Mouse (Mus musculus): ENCODE measurements around the gene B3gat3. TPM values are rescaled to one million over a fixed set of nuclear protein-coding genes. Genes with fewer than 3 reads are reported as not detected.

Gene B3gat3
- total RNA-seq, 2 experiments from 2014 or later, result 23.4 to 27.6 TPM

Small RNA genes lying within 50 kb of the gene (microRNA-seq; reads per million reads assigned to microRNA genes)
- 0 to 0.25 reads per million in 2 experiments for gene Mir5136

Other genes starting within 250 kb of the B3gat3 start
- gene Slc3a2, start 197.0 kb upstream of the B3gat3 start, total RNA-seq (2021), result 10 to 100 TPM; 29.4 to 36.7 TPM
- gene Wdr74, start 184.5 kb upstream of the B3gat3 start, total RNA-seq (2021), result 10 to 100 TPM; 26.5 to 27.4 TPM
- under 1 TPM in 1 of 2 experiments, not detected in 1; 0.65 TPM for gene 1700092M07Rik, start 179.7 kb upstream of the B3gat3 start, total RNA-seq (2021)
- gene Stx5a, start 179.0 kb upstream of the B3gat3 start, total RNA-seq (2021), result 10 to 100 TPM; 35.6 to 46.3 TPM
- gene Nxf1, start 163.3 kb upstream of the B3gat3 start, total RNA-seq (2021), result 10 to 100 TPM; 40.8 to 61.8 TPM
- gene Tmem223, start 149.4 kb upstream of the B3gat3 start, total RNA-seq (2021), result 10 to 100 TPM; 81.9 to 82.5 TPM
- 10 to 100 TPM; 13.6 to 14.1 TPM for gene Tmem179b, start 145.9 kb upstream of the B3gat3 start, total RNA-seq (2021)
- 10 to 100 TPM in 1 of 2 experiments, 1 to 10 TPM in 1; 8.5 to 12.0 TPM for gene Taf6l, start 134.0 kb upstream of the B3gat3 start, total RNA-seq (2021)
- 10 to 100 TPM; 40.9 to 45.1 TPM for gene Polr2g, start 121.8 kb upstream of the B3gat3 start, total RNA-seq (2021)
- gene Zbtb3, start 117.8 kb upstream of the B3gat3 start, total RNA-seq (2021), result 1 to 10 TPM; 1.0 to 1.4 TPM
- 10 to 100 TPM; 11.8 to 15.7 TPM for gene Ttc9c, start 101.0 kb upstream of the B3gat3 start, total RNA-seq (2021)
- gene Hnrnpul2, start 100.4 kb upstream of the B3gat3 start, total RNA-seq (2021), result 10 to 100 TPM; 42.2 to 47.8 TPM
- gene AC129217.1, start 90.6 kb upstream of the B3gat3 start, total RNA-seq (2021), result not detected
- 10 to 100 TPM; 16.8 to 19.5 TPM for gene Bscl2, start 82.9 kb upstream of the B3gat3 start, total RNA-seq (2021)
- gene Gng3, start 81.2 kb upstream of the B3gat3 start, total RNA-seq (2021), result under 1 TPM; 0.66 to 0.77 TPM
- gene Lrrn4cl, start 69.6 kb upstream of the B3gat3 start, total RNA-seq (2021), result 10 to 100 TPM; 11.5 to 14.0 TPM
- 100 to 1,000 TPM; 169 to 172 TPM for gene Ubxn1, start 48.9 kb upstream of the B3gat3 start, total RNA-seq (2021)
- gene Uqcc3, start 39.5 kb upstream of the B3gat3 start, total RNA-seq (2021), result 10 to 100 TPM; 55.2 to 58.1 TPM
- 10 to 100 TPM in 1 of 2 experiments, 1 to 10 TPM in 1; 7.2 to 11.8 TPM for gene Lbhd1, start 36.6 kb upstream of the B3gat3 start, total RNA-seq (2021)
- not detected for gene Gm49403, start 36.4 kb upstream of the B3gat3 start, total RNA-seq (2021)
- gene 1810009A15Rik, start 31.5 kb upstream of the B3gat3 start, total RNA-seq (2021), result 10 to 100 TPM; 25.6 to 29.6 TPM
- 1 to 10 TPM in 1 of 2 experiments, not detected in 1; 3.3 TPM for gene Gm49416, start 31.4 kb upstream of the B3gat3 start, total RNA-seq (2021)
- gene Ints5, start 27.4 kb upstream of the B3gat3 start, total RNA-seq (2021), result 10 to 100 TPM; 10.7 to 14.6 TPM
- gene Ganab, start 22.3 kb upstream of the B3gat3 start, total RNA-seq (2021), result 10 to 100 TPM; 42.1 to 58.8 TPM
- gene Rom1, start 9.0 kb downstream of the B3gat3 start, total RNA-seq (2021), result 1 to 10 TPM; 4.2 to 5.6 TPM
- gene Eml3, start 9.2 kb downstream of the B3gat3 start, total RNA-seq (2021), result 10 to 100 TPM; 11.7 to 15.9 TPM
- gene Mta2, start 21.5 kb downstream of the B3gat3 start, total RNA-seq (2021), result 10 to 100 TPM; 37.7 to 49.7 TPM
- gene Tut1, start 33.5 kb downstream of the B3gat3 start, total RNA-seq (2021), result 10 to 100 TPM in 1 of 2 experiments, 1 to 10 TPM in 1; 9.1 to 11.2 TPM
- gene Eef1g, start 46.7 kb downstream of the B3gat3 start, total RNA-seq (2021), result 100 to 1,000 TPM; 640 to 671 TPM
- gene Ahnak, start 68.9 kb downstream of the B3gat3 start, total RNA-seq (2021), result 100 to 1,000 TPM; 235 to 267 TPM
- gene Scgb1a1, start 167.6 kb downstream of the B3gat3 start, total RNA-seq (2021), result under 1 TPM in 1 of 2 experiments, not detected in 1; 0.63 TPM
- 10 to 100 TPM; 11.1 to 14.2 TPM for gene Asrgl1, start 215.3 kb downstream of the B3gat3 start, total RNA-seq (2021)

Data from gastrocnemius, postnatal 10 days (tissue).